Mouse (Mus musculus): ENCODE measurements at regions not wholly inside any gene's neighbourhood (a gene's known extent, or its start where the extent isn't known, plus 50 kb on each side); places are given as distances from the start of the nearest gene placed in this dataset.
"Not testable (repeated sequence)": the region's sequence is repeated elsewhere in the genome, so short reads cannot be mapped to it uniquely, and the experiment has no call there.

GRCm38 (mm10) chr8:39426770-39427169 is 1248.1 kb upstream of the Adam24 start:
- Histone ChIP-seq H3K9me3 (ENCODE audit: low read length) (no peaks in the 10 kb centered on the region), H3K27ac (ENCODE audit: low read depth, low read length) (no peak overlapping the region), H3K4me3 (ENCODE audit: low read depth, low read length) (no peak overlapping the region), H3K36me3 (ENCODE audit: insufficient read depth) (no peaks in the 10 kb centered on the region), H3K27me3 (ENCODE audit: insufficient read depth, low read length) (no peaks in the 10 kb centered on the region), H3K4me2 (ENCODE audit: low read depth) (no peak overlapping the region), H3K9ac (no peak overlapping the region), H3K4me1 (ENCODE audit: insufficient read depth) (no peaks in the 10 kb centered on the region)
- no peak for TF ChIP-seq CTCF (IDR thresholded peaks at IDR 0.05; ENCODE audit: low read depth)
- DNase-seq: no peak
- no peak for ATAC-seq
- 76% methylated on average over 2 of the region's 2 CpGs for WGBS

GRCm38 (mm10) chr8:39427402-39427801 is 1247.5 kb upstream of the Adam24 start:
- Histone ChIP-seq H3K9ac (no peak overlapping the region), H3K9me3 (ENCODE audit: low read length) (no peaks in the 10 kb centered on the region), H3K4me2 (ENCODE audit: low read depth) (no peak overlapping the region), H3K27ac (ENCODE audit: low read depth, low read length) (no peak overlapping the region), H3K36me3 (ENCODE audit: insufficient read depth) (no peaks in the 10 kb centered on the region), H3K27me3 (ENCODE audit: insufficient read depth, low read length) (no peaks in the 10 kb centered on the region), H3K4me1 (ENCODE audit: insufficient read depth) (no peaks in the 10 kb centered on the region), H3K4me3 (ENCODE audit: low read depth, low read length) (no peak overlapping the region)
- DNase-seq (no peak), ATAC-seq (no peak)
- WGBS: 89% methylated on average over 2 of the region's 2 CpGs
- no peak for TF ChIP-seq CTCF (IDR thresholded peaks at IDR 0.05; ENCODE audit: low read depth)

DNA sequence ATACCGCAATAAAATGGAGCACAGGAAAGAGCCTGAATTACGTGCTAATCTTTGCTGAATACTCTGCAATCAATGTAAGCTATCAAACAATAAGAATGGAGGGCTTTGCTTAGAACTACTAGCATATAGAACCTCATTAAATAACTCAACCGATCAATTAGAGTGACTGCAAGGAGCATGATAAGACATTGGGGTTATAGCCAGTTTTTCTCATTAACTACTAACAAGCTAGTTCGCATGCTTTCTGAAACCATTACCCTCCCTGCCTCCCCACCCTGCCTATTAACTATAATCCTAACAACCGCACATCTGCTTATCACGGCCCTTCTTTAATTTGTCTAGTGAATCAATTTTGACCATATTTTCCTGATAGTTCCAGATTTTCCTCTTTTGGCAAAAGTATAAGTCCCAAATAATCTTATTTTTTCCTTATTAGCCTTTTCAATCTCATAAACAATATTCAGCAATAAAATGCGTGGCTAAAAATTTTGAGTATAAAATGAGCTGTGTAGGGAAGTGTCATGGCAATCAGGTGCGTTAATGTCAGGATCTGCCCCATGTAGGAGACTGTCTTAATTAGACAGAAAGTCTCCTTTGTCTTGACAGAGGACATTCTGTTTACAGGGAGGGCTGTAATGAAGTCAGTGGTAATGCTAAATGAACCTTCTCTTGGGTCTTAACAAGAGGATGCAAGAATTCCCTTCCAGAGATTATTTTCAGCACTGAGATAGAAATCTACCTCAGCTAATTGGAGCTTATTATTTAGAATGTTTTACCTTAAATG is 1234.1 kb upstream of the Adam24 start:
- Histone ChIP-seq H3K4me3 (ENCODE audit: low read depth, low read length) (no peak overlapping the region), H3K36me3 (ENCODE audit: insufficient read depth) (no peaks in the 10 kb centered on the region), H3K4me1 (ENCODE audit: insufficient read depth) (no peaks in the 10 kb centered on the region), H3K4me2 (ENCODE audit: low read depth) (no peak overlapping the region), H3K9ac (no peak overlapping the region), H3K27ac (ENCODE audit: low read depth, low read length) (no peak overlapping the region), H3K9me3 (ENCODE audit: low read length) (no peaks in the 10 kb centered on the region), H3K27me3 (ENCODE audit: insufficient read depth, low read length) (no peaks in the 10 kb centered on the region)
- DNase-seq: no peak
- TF ChIP-seq CTCF (IDR thresholded peaks at IDR 0.05; ENCODE audit: low read depth): no peak
- WGBS: 40% methylated on average over 8 of the region's 8 CpGs
- ATAC-seq: no peak

DNA sequence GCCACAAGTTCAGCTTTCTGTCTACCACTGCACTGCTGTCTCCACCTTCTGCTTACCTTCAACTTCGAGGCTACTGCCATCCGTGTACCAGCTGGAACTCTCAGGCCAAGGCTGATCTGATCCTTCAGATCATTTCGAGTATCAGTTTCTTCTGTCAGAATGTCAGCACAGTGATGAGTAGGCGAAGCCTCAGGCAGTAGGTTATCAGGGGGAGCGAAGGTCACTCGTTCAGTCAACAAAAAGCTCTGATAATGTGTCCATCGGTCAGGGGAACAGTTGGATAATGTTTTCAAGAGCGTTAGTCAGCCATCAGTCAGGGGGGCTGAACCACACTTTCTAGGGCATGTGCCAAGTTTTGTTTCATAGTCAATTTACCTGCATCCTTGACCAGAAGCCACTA is 1183.7 kb upstream of the Adam24 start:
- H3K27me3 ChIP-seq (ENCODE audit: insufficient read depth, low read length); H3K27ac ChIP-seq (ENCODE audit: low read depth, low read length); H3K36me3 ChIP-seq (ENCODE audit: insufficient read depth); H3K4me2 ChIP-seq (ENCODE audit: low read depth); ATAC-seq; H3K9me3 ChIP-seq (ENCODE audit: low read length); H3K9ac ChIP-seq; H3K4me1 ChIP-seq (ENCODE audit: insufficient read depth); H3K4me3 ChIP-seq (ENCODE audit: low read depth, low read length); DNase-seq: not testable (repeated sequence)
- 87% methylated on average over 8 of the region's 8 CpGs for WGBS

- Histone ChIP-seq H3K27ac (ENCODE audit: low read depth, low read length) (no peak overlapping the region), H3K4me2 (ENCODE audit: low read depth) (no peak overlapping the region), H3K9ac (no peak overlapping the region), H3K4me1 (ENCODE audit: insufficient read depth) (no peaks in the 10 kb centered on the region), H3K4me3 (ENCODE audit: low read depth, low read length) (no peak overlapping the region), H3K9me3 (ENCODE audit: low read length) (no peaks in the 10 kb centered on the region), H3K36me3 (ENCODE audit: insufficient read depth) (no peaks in the 10 kb centered on the region), H3K27me3 (ENCODE audit: insufficient read depth, low read length) (no peaks in the 10 kb centered on the region)
- ATAC-seq (no peak), DNase-seq (no peak)
- no peak for TF ChIP-seq CTCF (IDR thresholded peaks at IDR 0.05; ENCODE audit: low read depth)
Observed at GRCm38 (mm10) chr8:39500419-39500818, 1174.5 kb upstream of the Adam24 start.

GRCm38 (mm10) chr8:39504261-39504660 is 1170.6 kb upstream of the Adam24 start:
- 0 out of 2 replicates have a peak, but pooled peaks have one; percentile 42 for ATAC-seq
- Histone ChIP-seq H3K4me2 (ENCODE audit: low read depth) (no peak overlapping the region), H3K4me3 (ENCODE audit: low read depth, low read length) (no peak overlapping the region), H3K36me3 (ENCODE audit: insufficient read depth) (no peaks in the 10 kb centered on the region), H3K27me3 (ENCODE audit: insufficient read depth, low read length) (no peaks in the 10 kb centered on the region), H3K9me3 (ENCODE audit: low read length) (no peaks in the 10 kb centered on the region), H3K4me1 (ENCODE audit: insufficient read depth) (no peaks in the 10 kb centered on the region), H3K9ac (no peak overlapping the region), H3K27ac (ENCODE audit: low read depth, low read length) (no peak overlapping the region)
- no peak for DNase-seq
- no peak for TF ChIP-seq CTCF (IDR thresholded peaks at IDR 0.05; ENCODE audit: low read depth)
- WGBS: 75% methylated on average over 5 of the region's 5 CpGs

DNA sequence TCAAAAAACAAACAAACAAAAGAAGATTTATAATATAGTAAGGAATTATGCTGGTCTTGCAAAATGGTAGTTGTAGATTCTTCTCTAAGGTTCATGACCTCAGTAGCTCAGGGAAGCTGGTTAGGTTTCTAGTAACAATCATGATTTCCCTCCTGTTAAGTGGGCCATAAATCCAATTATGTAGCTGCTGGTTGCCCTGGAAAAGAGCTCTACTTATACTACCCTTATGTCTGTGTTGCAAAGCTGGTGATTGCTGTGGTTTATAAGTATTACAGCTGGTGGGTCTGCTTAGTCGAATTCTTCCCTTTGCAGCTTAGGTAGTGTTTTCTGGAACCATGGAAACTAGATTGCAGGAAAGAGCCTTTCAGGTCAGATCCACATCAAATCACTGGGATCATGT is 1161.9 kb upstream of the Adam24 start:
- Histone ChIP-seq H3K27me3 (ENCODE audit: insufficient read depth, low read length) (no peaks in the 10 kb centered on the region), H3K9ac (no peak overlapping the region), H3K4me2 (ENCODE audit: low read depth) (no peak overlapping the region), H3K4me1 (ENCODE audit: insufficient read depth) (no peaks in the 10 kb centered on the region), H3K9me3 (ENCODE audit: low read length) (no peaks in the 10 kb centered on the region), H3K36me3 (ENCODE audit: insufficient read depth) (no peaks in the 10 kb centered on the region), H3K4me3 (ENCODE audit: low read depth, low read length) (no peak overlapping the region), H3K27ac (ENCODE audit: low read depth, low read length) (no peak overlapping the region)
- no peak for TF ChIP-seq CTCF (IDR thresholded peaks at IDR 0.05; ENCODE audit: low read depth)
- WGBS: 58% methylated on average over 1 of the region's 1 CpGs
- DNase-seq (no peak), ATAC-seq (no peak)
